Mouse (Mus musculus) neutrophil, adult 5-6 weeks (primary cell): Measurements from ENCODE around the gene Astn2. TPM values are rescaled to one million over a fixed set of nuclear protein-coding genes. Genes with fewer than 3 reads are reported as not detected.

ENCODE experiments used
- ATAC-seq: fragments of 151-379, 151-347 bp; 2 replicates; pipeline ENCODE4 v1.8.0; 2017; ENCODE audit warnings: mild to moderate bottlenecking, moderate TSS enrichment; ENCODE audit not compliant: insufficient number of reproducible peaks, poor library complexity, low FRiP score, severe bottlenecking; ENCODE audit errors: extremely low read depth
- total RNA-seq: library from RNA; stranded (forward); fragments of 200-1000 nt; gene quantifications from 2 replicates; pipeline ENCODE4 v1.2.3, GENCODE M21; 2017

Astn2 gene
- total RNA-seq, 1 experiment from 2014 or later, result not detected

DNA sequence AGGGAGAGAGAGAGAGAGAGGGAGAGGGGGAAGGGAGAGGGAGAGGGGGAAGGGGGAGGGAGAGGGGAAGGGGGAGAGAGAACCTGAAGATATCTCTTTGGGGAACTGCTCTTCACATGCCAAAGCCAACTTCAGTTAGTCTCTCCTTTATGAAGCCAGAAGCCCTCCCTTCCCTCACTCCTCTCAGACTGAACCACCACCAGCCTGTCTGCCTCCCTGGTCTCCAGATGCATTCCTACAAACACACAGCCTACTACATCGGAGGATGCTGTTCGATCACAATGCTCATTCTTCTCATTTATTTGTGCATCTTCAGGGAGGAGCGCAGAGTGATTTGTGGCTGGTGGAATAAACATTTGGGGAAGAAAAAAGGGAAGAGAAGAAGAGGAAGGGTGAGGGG lies 584.6 kb downstream of the Astn2 start:
- no peak for ATAC-seq

DNA sequence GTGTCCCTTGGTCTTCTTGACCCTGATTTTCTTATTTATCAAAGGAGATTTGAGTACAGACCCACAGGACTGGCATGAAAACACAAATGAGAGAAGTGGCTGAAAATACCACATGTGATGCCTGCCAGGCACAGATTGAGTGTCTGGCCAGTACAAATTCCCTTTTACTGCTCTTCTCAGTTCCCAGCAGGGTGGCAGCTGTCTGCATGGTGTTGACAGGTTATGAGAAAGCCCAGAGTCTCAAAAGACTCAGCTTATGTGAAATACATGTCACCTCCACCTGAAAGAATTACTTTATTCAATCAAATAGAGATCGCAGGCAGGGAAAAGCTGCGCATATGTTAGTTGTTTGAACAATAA lies 590.3 kb downstream of the Astn2 start:
- no peak for ATAC-seq

DNA sequence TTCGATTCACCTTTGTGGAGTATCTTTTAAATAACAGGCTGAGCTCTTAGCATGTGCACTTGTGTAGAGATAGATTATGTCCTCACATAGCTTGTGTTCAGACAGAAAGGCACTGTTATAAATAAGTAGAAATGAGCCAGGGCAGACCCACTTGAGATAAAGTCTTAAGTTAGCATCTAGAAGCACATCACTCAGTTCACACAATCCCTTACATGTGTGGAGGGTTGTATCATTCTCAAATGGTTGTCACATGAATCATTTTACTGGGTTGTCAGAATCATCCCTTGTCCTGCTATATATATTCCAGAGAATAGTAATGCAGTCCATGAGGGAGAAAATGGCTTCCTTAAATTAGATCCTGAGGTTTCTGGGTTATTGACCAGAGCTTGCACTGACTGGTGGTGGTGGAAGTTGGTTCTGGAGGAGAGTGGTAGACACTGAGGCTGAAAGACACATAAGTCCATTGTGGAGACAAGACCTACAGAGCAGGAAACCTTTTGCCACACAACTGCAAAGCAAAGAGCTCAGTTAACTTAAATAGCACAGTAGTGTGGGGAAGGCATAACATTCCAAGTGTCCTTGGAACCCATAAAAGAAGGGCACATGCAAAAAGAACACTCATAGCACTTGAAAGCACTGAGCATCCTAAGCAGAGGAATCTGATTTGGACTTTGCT lies 590.8 kb downstream of the Astn2 start:
- no peak for ATAC-seq

DNA sequence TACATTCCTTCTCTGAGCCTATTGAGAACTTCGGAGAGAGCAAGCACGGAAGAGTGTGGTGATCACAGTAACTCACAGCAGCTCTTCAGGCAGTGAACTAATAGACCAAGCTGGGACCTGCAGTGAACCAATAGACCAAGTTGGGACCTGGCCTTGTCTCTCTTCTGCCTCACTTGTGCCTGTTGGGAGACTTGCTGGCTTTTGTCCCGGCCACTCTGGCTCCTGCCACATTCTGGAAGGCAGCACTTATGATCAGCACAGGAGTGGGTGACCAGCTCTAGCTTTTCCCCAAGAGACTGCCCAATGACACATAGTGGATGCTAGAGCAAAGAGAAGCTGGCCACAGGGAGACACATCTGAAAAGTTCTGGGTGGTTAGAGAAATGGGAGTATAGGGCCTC lies 597.1 kb downstream of the Astn2 start:
- no peak for ATAC-seq

DNA sequence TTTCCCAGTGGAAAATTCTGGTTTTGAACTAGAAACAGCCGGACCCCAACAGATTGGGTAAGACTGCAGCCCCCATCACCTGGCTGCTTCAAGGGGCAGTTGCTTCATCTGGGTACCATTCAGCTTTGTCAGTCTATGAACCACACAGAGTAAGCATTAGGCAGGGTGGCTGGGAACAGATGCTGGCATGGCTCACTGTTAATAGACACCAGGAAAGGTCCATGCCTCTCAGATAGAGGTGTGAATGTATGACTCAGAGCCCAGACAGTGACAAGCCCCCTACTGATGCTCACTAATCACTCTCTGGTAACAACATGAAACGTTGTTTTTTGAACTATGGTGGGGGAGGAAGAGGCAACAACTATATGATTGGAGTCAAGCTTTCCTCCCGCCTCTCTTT lies 603.2 kb downstream of the Astn2 start:
- no peak for ATAC-seq

DNA sequence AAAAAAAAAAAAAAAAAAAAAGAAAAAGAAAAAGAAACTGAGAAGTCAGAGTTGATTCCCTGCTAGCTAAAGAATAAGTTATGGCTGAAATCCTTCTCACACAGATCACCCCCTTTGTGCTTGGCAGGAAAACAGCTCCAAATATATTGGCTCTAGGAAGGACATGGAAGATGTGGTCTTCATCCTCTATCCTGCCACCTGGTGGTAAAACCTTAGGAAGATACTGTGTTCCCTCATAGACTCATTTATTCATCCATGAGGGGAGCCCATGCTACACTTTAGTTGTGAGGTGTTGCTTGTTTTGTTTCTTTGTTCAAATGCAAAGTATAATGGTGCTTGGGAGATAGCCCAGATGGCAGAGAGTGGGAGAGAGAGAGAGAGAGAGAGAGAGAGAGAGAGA lies 613.4 kb downstream of the Astn2 start:
- no peak for ATAC-seq

DNA sequence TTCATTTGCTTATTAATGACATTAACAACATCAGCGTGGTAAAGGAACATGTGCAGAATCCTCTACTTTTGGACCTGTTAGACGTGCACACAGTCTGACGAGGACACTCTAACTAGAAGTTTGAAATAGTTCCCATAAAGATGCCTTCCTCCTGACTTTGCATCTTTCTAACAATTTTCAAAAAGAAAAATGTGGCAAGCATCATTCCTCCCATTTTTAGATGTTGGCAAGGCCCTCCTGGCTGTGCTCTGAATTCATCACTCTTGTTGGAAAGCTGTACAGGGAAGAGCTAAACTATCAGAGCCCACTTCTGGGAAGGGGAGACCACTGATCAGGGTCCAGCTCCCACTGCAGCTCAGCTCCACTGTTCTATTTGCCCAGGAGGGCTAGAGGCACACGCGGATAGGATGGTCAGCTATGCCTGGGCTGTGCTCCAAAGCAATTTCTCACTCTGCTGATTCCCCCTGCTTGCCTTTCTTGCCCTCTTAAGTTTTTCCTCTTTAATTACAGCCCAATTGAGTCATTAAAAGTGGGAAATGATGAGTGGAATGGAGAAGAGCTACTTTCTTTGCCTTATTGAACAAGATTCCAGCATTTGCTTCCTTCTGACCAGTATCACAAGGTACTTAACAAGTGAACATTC lies 630.9 kb downstream of the Astn2 start:
- ATAC-seq, result no peak

DNA sequence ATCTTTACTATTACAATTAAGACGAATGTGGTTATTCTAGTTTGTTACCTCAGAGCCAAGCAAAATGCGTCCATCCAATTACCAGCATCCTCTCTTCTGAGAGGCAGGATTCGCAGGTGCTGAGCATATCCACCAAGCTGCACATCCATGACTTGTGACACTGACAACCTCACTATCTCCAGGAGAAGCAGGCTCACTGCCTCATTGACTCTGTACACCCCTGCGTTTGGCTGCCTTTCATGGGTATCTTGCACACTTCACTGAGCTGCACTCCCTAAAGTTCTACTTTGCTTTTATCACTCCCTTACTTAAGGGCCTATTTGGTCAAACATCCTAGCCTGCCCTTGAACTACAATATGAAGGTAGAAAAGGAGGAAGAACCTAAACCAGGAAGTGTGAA lies 633.5 kb downstream of the Astn2 start:
- no peak for ATAC-seq

DNA sequence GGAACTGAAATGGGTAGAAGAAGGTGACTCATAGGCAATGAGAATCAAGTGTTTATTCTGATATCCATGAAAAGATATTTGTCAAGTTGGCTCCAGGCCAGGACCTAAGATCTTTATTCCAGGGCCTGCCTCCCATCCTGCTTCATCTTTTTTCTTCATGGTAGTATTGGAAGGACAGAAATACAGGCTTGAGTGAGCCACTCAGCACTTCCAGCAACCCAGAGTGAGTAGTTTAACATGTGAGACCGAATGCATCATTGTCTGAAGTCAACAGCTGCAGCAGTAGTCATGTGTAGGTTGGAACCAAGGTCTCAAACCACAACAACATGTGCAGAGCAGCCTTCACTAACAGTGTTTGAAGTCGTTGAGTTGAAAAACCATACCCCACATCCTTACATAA lies 636.5 kb downstream of the Astn2 start:
- ATAC-seq, result no peak

DNA sequence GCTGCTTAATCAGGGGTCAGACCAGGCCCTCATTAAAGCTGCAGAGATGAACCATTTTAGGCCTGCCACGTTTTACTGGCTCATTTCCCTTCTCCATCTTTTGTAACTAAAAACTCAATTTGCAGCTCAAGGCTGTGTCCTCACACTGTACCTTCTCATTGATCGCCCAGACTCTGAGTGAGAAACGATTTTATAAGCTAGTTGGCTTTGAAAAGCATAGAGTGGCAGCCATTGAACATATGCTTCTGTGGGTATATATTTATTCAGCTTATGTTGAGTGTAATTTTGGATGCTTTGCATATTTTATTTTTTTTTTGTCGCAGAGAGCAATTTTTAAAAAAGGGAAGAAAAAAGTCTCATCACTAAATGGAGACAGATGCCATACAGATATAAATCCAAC lies 637.0 kb downstream of the Astn2 start:
- ATAC-seq, result no peak

DNA sequence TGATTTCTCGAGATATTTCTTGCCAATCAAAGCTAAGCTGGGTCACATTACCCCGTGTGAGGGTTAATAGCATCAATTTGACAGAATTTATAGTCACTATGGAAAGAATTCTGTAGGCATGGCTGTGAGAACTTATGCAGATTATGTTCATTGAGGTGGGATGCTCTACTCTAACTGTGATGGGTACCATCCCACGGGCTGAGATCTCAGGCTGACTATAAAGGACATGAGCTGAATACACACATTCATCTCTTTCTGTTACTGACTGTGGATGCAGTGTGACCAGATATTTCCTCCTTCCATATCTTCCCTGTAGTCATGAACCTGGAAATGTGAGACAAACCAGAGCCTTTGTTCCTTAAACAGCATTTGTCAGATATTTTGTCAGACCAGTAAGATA lies 639.1 kb downstream of the Astn2 start:
- ATAC-seq, result no peak

DNA sequence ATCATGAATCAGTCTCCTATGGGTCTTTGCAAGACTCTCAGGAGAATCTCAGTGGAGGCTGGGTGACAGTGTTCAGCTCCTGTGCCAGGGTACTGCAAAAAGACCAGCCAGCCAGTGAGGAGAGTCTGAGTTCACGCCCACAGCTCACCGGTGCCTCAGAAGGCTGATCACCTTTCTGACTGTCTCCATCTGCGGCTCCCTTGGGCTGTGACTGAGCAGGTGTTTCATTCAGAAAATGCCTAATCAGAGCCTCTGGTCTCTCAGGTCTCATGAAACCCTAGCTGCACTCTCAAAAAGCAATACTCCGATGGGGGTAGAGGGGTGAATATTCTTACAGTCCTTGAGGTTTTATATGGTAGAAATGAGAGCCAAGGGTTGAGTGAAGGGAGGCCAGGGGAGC lies 640.1 kb downstream of the Astn2 start:
- no peak for ATAC-seq

DNA sequence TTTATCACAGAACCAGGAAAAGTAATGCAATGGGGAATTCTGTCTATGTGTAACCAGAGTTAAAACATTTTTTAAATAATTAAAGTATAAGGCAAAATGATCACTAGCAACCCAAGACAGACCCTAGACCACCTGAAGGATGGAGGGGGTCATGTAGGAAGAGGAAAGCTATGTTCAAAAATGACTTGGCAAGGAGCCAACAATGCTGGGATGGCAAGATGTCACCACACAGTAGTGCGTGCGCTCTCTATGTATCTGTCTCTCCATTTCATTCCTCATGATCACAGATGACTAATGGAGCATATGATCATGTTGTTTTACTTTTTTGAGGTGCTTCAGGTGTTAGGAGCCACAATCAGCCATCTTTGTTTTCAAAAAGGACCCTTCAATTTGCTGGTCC lies 640.6 kb downstream of the Astn2 start:
- no peak for ATAC-seq

DNA sequence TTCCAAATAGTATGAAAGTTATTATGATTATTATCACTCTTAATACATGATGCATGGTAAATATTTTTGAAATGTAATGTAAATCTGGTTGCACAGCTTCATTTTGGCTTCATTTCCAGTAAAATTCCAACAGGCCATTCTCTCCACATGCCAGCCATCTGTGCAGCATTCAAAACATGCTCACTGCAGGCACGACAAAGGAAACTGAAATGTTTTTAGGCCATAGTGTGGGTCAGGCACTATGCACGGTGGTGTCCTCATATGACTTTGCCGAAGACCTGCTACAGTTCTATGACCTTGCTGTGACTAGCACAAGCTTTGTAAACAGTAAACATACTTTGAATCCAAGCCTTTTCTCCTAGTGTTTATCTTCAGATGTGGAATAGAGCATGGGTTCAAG lies 642.3 kb downstream of the Astn2 start:
- no peak for ATAC-seq

DNA sequence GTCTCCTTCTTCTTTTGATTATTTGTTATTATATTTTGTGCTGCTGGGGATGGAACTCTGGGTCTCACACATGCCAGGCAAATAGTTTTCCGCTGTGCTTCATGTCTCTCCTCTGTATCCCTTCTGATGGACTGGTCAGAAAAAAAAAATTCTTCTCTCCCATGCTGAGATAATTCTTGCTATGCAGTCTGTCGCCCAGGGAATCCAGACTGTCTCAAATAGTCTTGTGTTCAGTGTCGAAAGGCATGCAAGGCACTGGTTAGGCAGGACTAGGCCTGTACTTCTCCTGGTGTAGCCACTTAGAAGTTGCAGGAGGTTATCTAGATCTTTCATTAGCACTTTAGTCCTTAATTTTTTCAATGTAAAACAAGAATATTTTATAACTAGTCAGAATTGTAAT lies 642.8 kb downstream of the Astn2 start:
- ATAC-seq, result no peak

DNA sequence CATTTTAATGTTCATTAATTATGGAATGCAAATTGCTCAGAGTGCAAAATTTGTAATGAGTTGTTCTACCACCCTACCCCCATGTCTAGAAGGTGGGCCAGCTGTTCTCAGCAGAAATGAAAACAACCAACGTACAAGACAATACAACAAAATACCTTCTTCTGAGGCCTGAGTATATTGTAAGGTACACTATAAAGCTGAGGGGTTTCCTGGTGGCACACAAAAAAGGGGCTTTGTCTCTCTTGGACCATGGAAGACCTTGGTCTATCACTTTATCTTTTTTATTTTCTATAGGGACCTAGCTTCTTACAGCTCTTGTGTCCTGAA lies 645.6 kb downstream of the Astn2 start:
- ATAC-seq, result no peak

DNA sequence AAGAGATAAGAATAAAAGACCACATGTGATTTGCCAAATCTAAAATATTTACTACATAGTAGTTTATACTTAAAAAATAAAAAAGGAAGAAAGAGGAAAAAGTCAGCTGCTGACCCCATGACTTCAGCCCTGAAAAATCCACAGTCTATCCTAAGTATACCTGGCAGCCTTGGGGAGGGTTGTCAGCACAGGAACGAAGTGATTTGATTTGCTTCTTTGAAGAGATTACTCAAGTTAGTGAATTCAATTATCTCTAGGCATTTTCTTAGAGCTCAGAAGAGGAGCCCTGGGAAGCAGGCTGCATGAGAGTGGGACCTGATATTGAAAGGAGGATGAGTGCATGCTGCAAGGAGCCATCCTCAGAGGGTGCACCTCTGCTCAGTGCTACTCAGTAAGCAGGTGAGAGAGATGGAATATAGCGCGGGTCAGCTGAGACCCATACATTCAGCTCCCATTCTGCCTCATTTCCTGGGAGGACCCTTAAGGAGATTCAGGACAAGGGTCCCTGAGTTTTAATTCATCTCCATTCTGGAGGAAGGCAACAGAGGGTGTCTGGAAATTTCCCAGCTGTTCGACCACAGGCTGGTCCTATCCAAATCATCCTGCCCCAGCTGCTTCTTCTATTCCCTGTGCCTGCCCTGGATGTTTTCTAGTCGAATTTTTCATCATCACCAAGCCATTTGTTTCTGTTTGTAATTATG lies 646.1 kb downstream of the Astn2 start:
- no peak for ATAC-seq

DNA sequence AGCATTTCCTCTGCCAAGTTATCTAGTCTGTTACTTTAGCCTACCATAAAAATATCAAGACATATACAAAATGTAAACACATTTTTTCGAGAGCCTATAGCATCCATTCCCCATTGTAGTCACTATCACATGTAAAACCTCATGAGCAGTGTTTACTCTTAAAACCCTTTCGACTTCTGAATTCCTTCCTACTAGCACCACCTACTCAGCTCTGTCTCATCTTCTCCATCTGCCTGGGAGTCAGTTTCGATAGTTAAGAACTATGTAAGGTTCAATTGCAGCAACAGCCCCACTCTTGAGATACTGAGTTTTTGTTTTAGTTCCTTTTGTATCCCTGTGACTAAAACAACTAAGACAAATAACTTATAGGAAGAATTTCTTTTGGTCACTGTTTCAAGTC lies 651.5 kb downstream of the Astn2 start:
- ATAC-seq, result no peak

DNA sequence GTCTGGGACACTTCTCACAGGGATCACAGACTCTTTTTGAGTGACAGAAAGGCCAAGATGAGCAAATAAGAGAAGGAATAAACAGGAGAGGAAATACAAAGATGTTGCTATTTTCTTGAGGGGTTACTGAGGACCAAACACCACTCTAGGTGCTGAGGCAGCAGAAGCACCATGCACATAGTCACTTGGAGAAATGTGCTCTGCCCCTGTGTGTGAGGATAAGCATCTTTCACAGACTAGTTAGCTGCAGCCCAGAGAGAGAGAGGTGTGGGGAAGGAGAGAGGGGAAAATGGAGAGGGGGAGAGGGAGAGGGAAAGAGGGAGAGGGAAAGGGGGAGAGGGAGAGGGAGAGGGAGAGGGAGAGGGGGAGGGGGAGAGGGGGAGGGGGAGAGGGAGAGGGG lies 659.6 kb downstream of the Astn2 start:
- ATAC-seq, result no peak

DNA sequence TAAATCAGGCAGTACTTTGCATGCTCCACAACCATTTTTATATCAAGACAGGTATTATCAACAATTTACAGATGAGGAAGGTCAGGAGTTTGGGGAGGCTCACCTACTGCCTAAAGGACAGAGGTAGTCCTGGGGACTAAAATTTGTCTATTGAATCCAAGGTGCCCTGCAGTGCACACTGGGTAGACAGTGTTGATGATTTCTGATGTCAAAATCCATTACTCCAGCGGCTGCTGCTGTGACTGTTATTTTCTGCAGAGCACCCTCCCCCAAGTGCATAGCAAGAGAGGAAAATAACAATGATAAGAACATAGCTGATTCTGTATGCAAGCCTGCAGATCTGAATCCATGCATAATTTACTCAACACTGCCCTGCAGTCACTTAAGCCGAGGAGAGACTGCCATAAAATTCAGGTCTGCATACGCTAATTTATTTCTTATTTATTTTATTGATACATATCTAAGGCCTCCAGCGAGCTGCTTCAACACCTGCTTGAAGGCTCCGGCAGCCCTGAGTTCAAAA lies 660.3 kb downstream of the Astn2 start:
- ATAC-seq, result no peak
